11 mouse cellular contexts compared by ENCODE assay signal in genomic region chr16:34325869-34326268, GRCm38 (mm10).
"Had no signal": no experiment of that assay in that cellular context is flagged by ENCODE, and none has a peak within 500 bp of the region (broad histone marks: within the 10 kb centered on the region; RNA-seq: fewer than 3 reads in every experiment).

No protein-coding gene starts in this region.

- H3K4me3 ChIP-seq: intestine, embryonic 15.5 days; kidney, embryonic 15.5 days; limb, embryonic 12.5 days; liver, embryonic 13.5 days; midbrain, embryonic 13.5 days; stomach, embryonic 15.5 days had no signal

- DNase-seq: liver, embryonic 13.5 days; lung, embryonic 14.5 days; lung, postnatal 14 days; right cerebral cortex, postnatal 14 days; thymus, adult 2 months; thymus, postnatal 25 days had no signal

- H3K27ac ChIP-seq: intestine, embryonic 15.5 days; kidney, embryonic 15.5 days; limb, embryonic 12.5 days; liver, embryonic 13.5 days; midbrain, embryonic 13.5 days; stomach, embryonic 15.5 days had no signal

- H3K36me3 ChIP-seq: intestine, embryonic 15.5 days; kidney, embryonic 15.5 days; liver, embryonic 13.5 days; stomach, embryonic 15.5 days had no signal

- H3K27me3 ChIP-seq: intestine, embryonic 15.5 days; kidney, embryonic 15.5 days; liver, embryonic 13.5 days; midbrain, embryonic 13.5 days; stomach, embryonic 15.5 days had no signal

- H3K4me1 ChIP-seq: intestine, embryonic 15.5 days; stomach, embryonic 15.5 days had no signal
